Mouse (Mus musculus) stomach, embryonic 14.5 days (tissue): ENCODE results near the gene Tmem178b. TPM values are rescaled to one million over a fixed set of nuclear protein-coding genes. Genes with fewer than 3 reads are reported as not detected.

Experiments
- ATAC-seq: fragments of 200-750 bp; cut with Nextera tagmentation; 2 replicates; pipeline ENCODE4 v1.8.0; 2017; ENCODE audit warnings: low read depth, moderate TSS enrichment; ENCODE audit not compliant: insufficient number of reproducible peaks, insufficient read depth, low FRiP score
- H3K27ac ChIP-seq: fragments of 300-500 bp; sonication (generic); 2 replicates; pipeline ENCODE4 v1.5.1; 2014; ENCODE audit warnings: mild to moderate bottlenecking, low read length, moderate library complexity, mixed read lengths
- H3K27me3 ChIP-seq: fragments of 300-500 bp; sonication (generic); 2 replicates; pipeline ENCODE4 v1.6.1; 2014; ENCODE audit warnings: low read length, control low read depth, mixed read lengths; ENCODE audit not compliant: control insufficient read depth, insufficient read depth
- H3K36me3 ChIP-seq: fragments of 300-500 bp; sonication (generic); 2 replicates; pipeline ENCODE4 v1.6.1; 2014; ENCODE audit warnings: mild to moderate bottlenecking, control low read depth, low read length, moderate library complexity, mixed read lengths; ENCODE audit not compliant: control insufficient read depth, insufficient read depth
- H3K4me1 ChIP-seq: fragments of 300-500 bp; sonication (generic); 2 replicates; pipeline ENCODE4 v1.6.1; 2014; ENCODE audit warnings: low read length, control low read depth, mixed read lengths; ENCODE audit not compliant: control insufficient read depth, insufficient read depth
- H3K4me2 ChIP-seq: fragments of 300-500 bp; sonication (generic); replicated peaks from 2 replicates; pipeline ENCODE4 v1.6.1; 2014; ENCODE audit warnings: low read depth, low read length, control low read depth
- H3K4me3 ChIP-seq: fragments of 300-500 bp; sonication (generic); 2 replicates; pipeline ENCODE4 v1.5.1; 2014; ENCODE audit warnings: low read depth, low read length, control low read depth
- H3K9ac ChIP-seq: fragments of 300-500 bp; sonication (generic); replicated peaks from 2 replicates; pipeline ENCODE4 v1.6.1; 2014; ENCODE audit warnings: low read depth, mild to moderate bottlenecking, control low read depth, low read length, moderate library complexity, mixed read lengths
- H3K9me3 ChIP-seq: fragments of 300-500 bp; sonication (generic); 2 replicates; pipeline ENCODE4 v1.6.1; 2016; ENCODE audit warnings: low read depth, low read length, control low read depth; ENCODE audit not compliant: control insufficient read depth
- WGBS: fragments of 180-500 bp; shearing (Covaris S2); extraction: QIAGEN DNeasy Blood & Tissue Kit; methylation state at CpG from one replicate; pipeline ENCODE4 v1.1.7; 2014; 5-methylcytosine and 5-hydroxymethylcytosine counted together
- polyA plus RNA-seq: library from polyadenylated mRNA; unstranded; fragments of >200 nt; fragmentation: Nextera tagmentation; extraction: Ambion mirVana; gene quantifications from 2 replicates; pipeline ENCODE4 v1.2.1, GENCODE M21; 2014

The Tmem178b gene
- polyA plus RNA-seq, 1 experiment from 2014 or later: 1.5 TPM

DNA sequence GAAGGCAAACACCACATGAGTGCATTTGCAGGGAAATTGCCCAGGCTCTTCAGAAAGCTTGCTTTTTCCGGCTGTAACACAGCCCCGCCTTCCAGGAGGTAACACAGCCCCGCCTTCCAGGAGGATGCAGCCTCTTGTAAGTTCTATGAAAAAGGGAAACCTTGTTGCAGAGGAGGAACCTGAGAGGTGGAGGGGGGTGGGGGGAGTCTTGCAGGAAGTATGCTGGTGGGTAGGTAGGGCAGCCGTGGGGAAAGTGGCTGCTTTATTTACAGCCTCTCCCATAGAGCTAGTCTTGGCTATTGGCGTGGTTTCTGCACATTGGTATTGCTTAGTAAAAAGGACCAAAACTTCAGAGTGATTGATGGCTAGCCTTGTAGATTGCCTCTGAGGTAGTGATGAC is 140.3 kb downstream of the Tmem178b start:
- no peak overlapping the region for H3K4me2 ChIP-seq

DNA sequence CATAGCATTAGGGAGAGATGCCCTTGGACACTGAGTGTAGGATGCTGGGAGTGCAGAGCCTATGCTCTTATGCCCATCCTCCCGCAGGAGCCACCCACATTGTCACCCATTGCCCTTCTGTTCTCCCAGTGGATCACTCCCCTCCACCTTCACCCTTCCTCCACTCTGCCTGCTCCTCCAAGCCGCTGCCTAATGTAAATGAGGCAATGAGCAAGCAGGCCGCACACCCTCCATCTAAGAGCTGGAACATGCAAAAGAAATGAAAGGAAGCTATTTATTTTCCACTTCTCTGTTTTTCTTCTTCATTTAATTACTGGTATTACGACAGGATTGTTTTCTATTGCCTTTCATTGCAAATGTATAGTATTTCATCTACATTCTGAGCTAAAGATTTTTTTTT is 142.1 kb downstream of the Tmem178b start:
- Histone ChIP-seq H3K4me1 (no peaks in the 10 kb centered on the region), H3K9ac (no peak overlapping the region), H3K36me3 (no peaks in the 10 kb centered on the region), H3K27ac (no peak overlapping the region), H3K27me3 (no peaks in the 10 kb centered on the region), H3K9me3 (no peaks in the 10 kb centered on the region), H3K4me3 (no peak overlapping the region), H3K4me2 (no peak overlapping the region)
- 72% methylated on average over 4 of the region's 4 CpGs for WGBS
- no peak for ATAC-seq

More for the DNA sequence above, 140.3 kb downstream of the Tmem178b start:
- WGBS: 48% methylated on average over 5 of the region's 5 CpGs
- Histone ChIP-seq H3K4me3 (no peak overlapping the region), H3K36me3 (no peaks in the 10 kb centered on the region), H3K27ac (no peak overlapping the region), H3K27me3 (no peaks in the 10 kb centered on the region), H3K4me1 (no peaks in the 10 kb centered on the region), H3K9me3 (no peaks in the 10 kb centered on the region), H3K9ac (no peak overlapping the region)
- ATAC-seq: no peak

DNA sequence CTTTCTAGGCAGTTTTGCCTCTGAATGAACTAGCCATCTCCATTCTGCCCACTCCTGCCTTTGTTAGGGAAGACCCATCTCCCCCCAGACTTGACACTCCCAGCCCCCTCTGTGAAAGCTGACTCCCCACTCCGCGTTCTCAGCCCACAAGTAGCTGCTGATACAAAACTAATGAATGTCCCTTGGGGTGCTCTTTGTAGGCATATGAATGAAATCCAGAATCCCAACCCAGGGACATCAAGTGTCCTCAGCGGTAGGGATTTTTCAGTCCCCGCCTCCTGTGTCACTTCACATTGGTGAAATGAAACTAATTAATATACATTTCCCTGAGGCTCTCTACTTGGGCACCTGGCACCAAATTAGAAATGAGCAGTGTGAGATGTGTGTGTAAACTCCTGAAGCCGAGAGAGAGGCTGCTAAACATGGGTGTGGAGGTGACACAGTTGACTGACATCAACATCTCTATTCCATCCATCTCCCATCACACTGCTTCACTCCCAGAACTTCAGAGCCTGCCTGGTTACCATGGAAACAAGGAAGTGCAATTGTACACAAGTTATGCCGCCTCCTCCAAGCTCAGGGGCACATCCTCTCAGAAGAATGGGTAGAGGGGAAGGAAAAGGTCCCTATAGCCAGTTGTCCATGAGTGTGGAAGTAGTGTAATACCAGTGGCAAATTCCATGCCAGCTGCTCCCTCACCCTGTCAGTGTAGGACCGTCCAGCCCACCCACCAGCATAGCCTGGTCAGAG is 142.8 kb downstream of the Tmem178b start:
- no peak for ATAC-seq
- Histone ChIP-seq H3K9ac (no peak overlapping the region), H3K27ac (no peak overlapping the region), H3K9me3 (no peaks in the 10 kb centered on the region), H3K36me3 (no peaks in the 10 kb centered on the region), H3K4me3 (no peak overlapping the region), H3K4me2 (no peak overlapping the region), H3K4me1 (no peaks in the 10 kb centered on the region), H3K27me3 (no peaks in the 10 kb centered on the region)
- 55% methylated on average over 7 of the region's 7 CpGs for WGBS

DNA sequence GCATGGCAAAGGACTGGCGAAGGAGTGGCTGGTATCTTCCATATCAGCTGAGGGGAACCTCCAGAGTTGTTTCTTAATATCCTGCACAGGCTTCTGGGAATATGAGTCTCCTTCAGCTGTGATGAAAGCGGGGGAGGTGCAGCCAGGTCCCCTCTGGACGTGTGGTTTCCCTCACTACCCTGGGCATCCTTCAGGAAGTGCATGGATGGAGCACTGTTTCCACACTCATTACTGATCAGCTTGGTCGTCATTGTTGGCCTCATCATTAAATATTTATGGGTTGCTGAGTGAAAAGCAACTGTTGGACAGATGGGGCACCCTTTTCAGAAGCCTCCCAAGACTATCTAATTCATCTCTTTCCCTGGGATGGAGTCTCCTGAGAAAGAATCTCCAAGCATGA is 146.3 kb downstream of the Tmem178b start:
- WGBS: 47% methylated on average over 4 of the region's 4 CpGs
- H3K27me3 ChIP-seq: no peaks in the 10 kb centered on the region
- no peaks in the 10 kb centered on the region for H3K4me1 ChIP-seq
- H3K27ac ChIP-seq: no peak overlapping the region
- H3K36me3 ChIP-seq: no peaks in the 10 kb centered on the region
- no peak for ATAC-seq
- no peak overlapping the region for H3K9ac ChIP-seq
- no peak overlapping the region for H3K4me3 ChIP-seq
- H3K9me3 ChIP-seq: no peaks in the 10 kb centered on the region
- H3K4me2 ChIP-seq: no peak overlapping the region

DNA sequence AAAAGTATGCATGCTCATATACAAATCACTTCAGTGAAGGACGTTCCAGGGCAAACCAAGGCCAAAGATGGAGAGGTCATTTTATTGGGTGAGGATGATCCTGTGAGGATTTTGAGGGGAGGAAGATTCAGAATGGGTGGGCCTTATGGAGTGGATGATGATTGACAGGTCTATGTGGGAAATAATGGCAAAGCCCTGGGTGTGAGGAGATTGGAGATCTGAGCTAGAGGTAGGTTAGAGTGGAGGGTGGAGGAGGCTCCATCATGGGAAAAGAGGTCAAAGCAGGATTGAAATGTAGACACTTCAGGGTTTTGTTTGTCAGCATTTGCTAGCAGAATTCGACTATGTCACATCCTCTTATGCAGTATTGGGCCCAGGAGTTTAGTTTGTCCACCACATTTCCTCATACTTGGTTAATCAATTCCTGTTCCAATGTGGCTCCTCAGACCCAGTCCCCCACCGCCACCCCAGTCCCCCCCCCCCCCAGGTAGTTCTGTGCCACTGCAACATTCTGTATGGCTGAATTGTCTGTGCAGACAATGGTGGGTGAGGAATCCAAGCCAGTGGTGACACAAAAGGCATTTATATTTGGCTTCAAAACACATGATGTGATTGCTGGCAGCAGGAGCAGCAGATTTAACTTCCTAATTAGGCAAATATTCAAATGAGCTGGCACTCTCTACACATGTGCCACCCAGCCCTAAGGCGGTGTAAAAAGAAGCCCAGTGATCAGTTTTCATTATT is 150.7 kb downstream of the Tmem178b start:
- Histone ChIP-seq H3K4me1 (no peaks in the 10 kb centered on the region), H3K4me2 (no peak overlapping the region), H3K27ac (no peak overlapping the region), H3K4me3 (no peak overlapping the region), H3K9me3 (no peaks in the 10 kb centered on the region), H3K9ac (no peak overlapping the region), H3K27me3 (no peaks in the 10 kb centered on the region), H3K36me3 (no peaks in the 10 kb centered on the region)
- 80% methylated on average over 4 of the region's 4 CpGs for WGBS
- no peak for ATAC-seq

DNA sequence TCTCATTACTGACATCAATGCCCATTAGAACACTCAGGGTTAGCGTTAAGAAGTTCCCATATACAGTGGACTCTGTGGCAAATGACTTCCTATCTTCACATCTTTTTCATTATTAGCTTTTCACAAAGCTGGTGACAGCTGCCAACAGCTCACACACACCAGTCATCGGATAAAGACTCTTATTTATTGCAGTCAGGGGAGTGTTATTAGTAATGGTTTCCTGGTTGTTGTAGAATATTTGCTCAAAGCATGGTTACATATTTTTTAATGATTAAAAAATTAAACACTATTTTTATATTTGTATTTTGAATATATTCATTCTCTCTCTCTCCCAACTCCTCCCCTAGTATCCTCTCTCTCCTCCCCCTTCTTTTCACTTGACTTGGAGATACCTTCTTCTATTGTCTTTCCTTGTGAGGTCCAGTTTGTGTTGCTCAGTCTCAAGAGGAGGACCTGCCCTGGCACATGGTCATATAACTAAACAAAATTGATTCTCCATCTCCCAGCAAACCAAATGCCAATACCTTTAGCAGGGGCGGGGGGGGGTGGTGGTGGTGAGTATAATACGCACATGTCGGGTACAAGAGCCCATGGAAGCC is 151.4 kb downstream of the Tmem178b start:
- Histone ChIP-seq H3K4me2 (no peak overlapping the region), H3K9me3 (no peaks in the 10 kb centered on the region), H3K9ac (no peak overlapping the region), H3K4me1 (no peaks in the 10 kb centered on the region), H3K27me3 (no peaks in the 10 kb centered on the region), H3K36me3 (no peaks in the 10 kb centered on the region), H3K27ac (no peak overlapping the region), H3K4me3 (no peak overlapping the region)
- no peak for ATAC-seq
- 83% methylated on average over 5 of the region's 5 CpGs for WGBS

DNA sequence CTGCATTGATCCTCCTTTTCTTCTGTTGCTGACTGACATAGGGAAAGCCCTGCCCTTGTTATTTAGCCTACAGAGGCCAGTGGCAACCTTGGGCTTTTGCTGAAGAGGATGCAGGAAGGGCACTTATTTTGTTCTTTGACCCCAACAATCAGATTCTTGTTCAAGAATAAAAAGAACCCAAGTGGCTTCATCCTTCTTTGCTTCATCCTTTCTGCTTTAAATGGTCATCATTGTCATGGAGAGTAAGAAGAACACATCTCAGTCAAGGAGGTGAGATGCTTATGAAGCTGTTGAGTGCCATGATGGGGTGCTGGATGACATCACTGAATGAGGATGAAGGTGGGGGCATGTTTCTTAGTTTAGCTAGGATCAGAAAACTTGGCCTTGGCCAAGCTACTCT is 159.8 kb downstream of the Tmem178b start:
- Histone ChIP-seq H3K9ac (no peak overlapping the region), H3K27ac (no peak overlapping the region), H3K27me3 (no peaks in the 10 kb centered on the region), H3K36me3 (no peaks in the 10 kb centered on the region), H3K4me3 (no peak overlapping the region), H3K9me3 (no peaks in the 10 kb centered on the region), H3K4me2 (no peak overlapping the region), H3K4me1 (no peaks in the 10 kb centered on the region)
- no peak for ATAC-seq

DNA sequence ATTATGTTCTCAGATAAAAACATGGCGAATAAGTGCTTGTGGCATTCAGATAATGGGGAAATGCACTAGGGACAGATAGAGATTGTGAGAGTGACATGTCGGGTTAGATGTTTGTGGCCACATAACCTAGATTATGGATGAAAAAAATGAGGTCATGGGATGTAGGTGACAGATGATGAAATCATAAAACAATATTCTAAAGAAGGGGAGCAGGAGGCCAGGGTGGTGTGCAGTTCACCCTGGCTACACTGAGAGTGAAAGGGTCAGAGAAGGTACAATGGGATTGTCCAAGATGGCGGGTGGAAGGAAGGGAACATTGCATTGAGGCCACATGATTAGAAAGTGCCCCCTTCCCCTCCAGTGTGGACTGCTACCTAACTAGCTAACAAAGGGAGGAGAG is 160.9 kb downstream of the Tmem178b start:
- no peak for ATAC-seq
- Histone ChIP-seq H3K36me3 (no peaks in the 10 kb centered on the region), H3K9me3 (no peaks in the 10 kb centered on the region), H3K4me1 (no peaks in the 10 kb centered on the region), H3K4me2 (no peak overlapping the region), H3K9ac (no peak overlapping the region), H3K27ac (no peak overlapping the region), H3K4me3 (no peak overlapping the region), H3K27me3 (no peaks in the 10 kb centered on the region)
- WGBS: 89% methylated on average over 3 of the region's 3 CpGs
